Mouse (Mus musculus): Measurements from ENCODE around the gene 9130023H24Rik. TPM values are rescaled to one million over a fixed set of nuclear protein-coding genes. Genes with fewer than 3 reads are reported as not detected.

The 9130023H24Rik gene
- polyA plus RNA-seq, 1 experiment from 2014 or later: 5.8 TPM

GRCm38 (mm10) chr7:128266056-128266455 lies 28.2 kb upstream of the 9130023H24Rik start:
- WGBS: 72% methylated on average over 5 of the region's 5 CpGs
- H3K36me3 ChIP-seq: no peaks in the 10 kb centered on the region
- peaks cover 6% of the 10 kb centered on the region for H3K4me1 ChIP-seq (replicated peaks)

GRCm38 (mm10) chr7:128265411-128265810 lies 27.6 kb upstream of the 9130023H24Rik start, which contains the start of gene Slc5a2:
TSS of gene Slc5a2 (plus strand) at chr7:128265657.
- Histone ChIP-seq H3K27me3 (no peaks in the 10 kb centered on the region), H3K4me2 (no peak within 1 kb of the TSS), H3K9ac (no peak within 1 kb of the TSS), H3K9me3 (replicated peaks) (no peaks in the 10 kb centered on the region), H3K4me3 (no peak within 1 kb of the TSS), H3K4me1 (replicated peaks) (peaks cover 4% of the 10 kb centered on the region), H3K36me3 (no peaks in the 10 kb centered on the region), H3K27ac (no peak within 1 kb of the TSS)
- no peak for ATAC-seq (replicated peaks; ENCODE audit: insufficient number of reproducible peaks, insufficient read depth, low FRiP score, low read depth)
- 79% methylated on average over 6 of the region's 6 CpGs for WGBS

More at GRCm38 (mm10) chr7:128266056-128266455, 28.2 kb upstream of the 9130023H24Rik start:
- H3K4me3 ChIP-seq: no peak overlapping the region
- H3K27ac ChIP-seq: no peak overlapping the region
- H3K4me2 ChIP-seq: no peak overlapping the region
- H3K27me3 ChIP-seq: no peaks in the 10 kb centered on the region
- no peak overlapping the region for H3K9ac ChIP-seq
- H3K9me3 ChIP-seq (replicated peaks): no peaks in the 10 kb centered on the region
- ATAC-seq (replicated peaks; ENCODE audit: insufficient number of reproducible peaks, insufficient read depth, low FRiP score, low read depth): no peak

- whole genome bisulfite sequencing: 18% methylated on average over 5 of the region's 5 CpGs
- peaks cover 23% of the 10 kb centered on the region for H3K36me3 ChIP-seq
- no peak; the same call in 1 of the 2 replicates for ATAC-seq (replicated peaks; ENCODE audit: insufficient number of reproducible peaks, insufficient read depth, low FRiP score, low read depth)
- H3K27me3 ChIP-seq: no peaks in the 10 kb centered on the region
- peaks cover 20% of the 10 kb centered on the region for H3K4me1 ChIP-seq (replicated peaks)
- no peak overlapping the region for H3K4me3 ChIP-seq
- H3K27ac ChIP-seq: peak overlapping the region; percentile 32; the same call in 1 of the 2 replicates
- H3K9ac ChIP-seq: no peak overlapping the region
- peak overlapping the region; percentile 36; the same call in 1 of the 2 replicates for H3K4me2 ChIP-seq
- H3K9me3 ChIP-seq (replicated peaks): no peaks in the 10 kb centered on the region
Measured at GRCm38 (mm10) chr7:128256783-128257334, 19.0 kb upstream of the 9130023H24Rik start.

- H3K4me2 ChIP-seq: no peak overlapping the region
- H3K36me3 ChIP-seq: peaks cover 31% of the 10 kb centered on the region
- WGBS: 85% methylated on average over 5 of the region's 5 CpGs
- H3K9ac ChIP-seq: no peak overlapping the region
- H3K9me3 ChIP-seq (replicated peaks): no peaks in the 10 kb centered on the region
- no peak overlapping the region for H3K4me3 ChIP-seq
- no peak overlapping the region for H3K27ac ChIP-seq
- no peak for ATAC-seq (replicated peaks; ENCODE audit: insufficient number of reproducible peaks, insufficient read depth, low FRiP score, low read depth)
- H3K4me1 ChIP-seq (replicated peaks): peaks cover 24% of the 10 kb centered on the region
- H3K27me3 ChIP-seq: no peaks in the 10 kb centered on the region
Measured at GRCm38 (mm10) chr7:128255757-128256156, 17.9 kb upstream of the 9130023H24Rik start.

- peaks cover 28% of the 10 kb centered on the region for H3K4me1 ChIP-seq (replicated peaks)
- H3K9ac ChIP-seq: no peak overlapping the region
- 60% methylated on average over 2 of the region's 2 CpGs for WGBS
- H3K36me3 ChIP-seq: peaks cover 39% of the 10 kb centered on the region
- H3K27me3 ChIP-seq: no peaks in the 10 kb centered on the region
- ATAC-seq (replicated peaks; ENCODE audit: insufficient number of reproducible peaks, insufficient read depth, low FRiP score, low read depth): no peak
- H3K4me3 ChIP-seq: no peak overlapping the region
- no peak overlapping the region for H3K4me2 ChIP-seq
- H3K9me3 ChIP-seq (replicated peaks): no peaks in the 10 kb centered on the region
- H3K27ac ChIP-seq: no peak overlapping the region
Measured at GRCm38 (mm10) chr7:128254978-128255377, 17.1 kb upstream of the 9130023H24Rik start.

DNA sequence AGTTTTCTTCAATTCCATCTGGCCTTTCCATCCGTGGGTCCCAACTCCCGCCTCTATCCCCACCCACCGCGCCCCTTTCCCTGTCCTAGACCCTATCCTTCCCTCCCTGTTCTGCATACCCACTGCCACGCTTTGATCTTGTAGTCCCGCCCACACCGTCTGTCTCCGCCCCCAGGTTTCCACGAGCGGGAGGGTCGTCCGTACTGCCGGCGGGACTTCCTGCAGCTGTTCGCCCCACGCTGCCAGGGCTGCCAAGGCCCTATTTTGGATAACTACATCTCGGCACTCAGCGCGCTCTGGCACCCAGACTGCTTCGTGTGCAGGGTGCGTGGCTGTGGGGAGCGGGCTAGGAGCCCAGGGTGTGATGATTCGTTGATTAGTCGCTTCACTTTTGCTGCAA lies 14.8 kb upstream of the 9130023H24Rik start:
- H3K4me2 ChIP-seq: peak overlapping the region; percentile 27; the same call in 1 of the 2 replicates
- no peak overlapping the region for H3K4me3 ChIP-seq
- no peak overlapping the region for H3K9ac ChIP-seq
- peaks cover 47% of the 10 kb centered on the region for H3K4me1 ChIP-seq (replicated peaks)
- 39% methylated on average over 24 of the region's 24 CpGs for WGBS
- no peak overlapping the region for H3K27ac ChIP-seq
- no peaks in the 10 kb centered on the region for H3K27me3 ChIP-seq
- ATAC-seq (replicated peaks; ENCODE audit: insufficient number of reproducible peaks, insufficient read depth, low FRiP score, low read depth): no peak
- H3K36me3 ChIP-seq: peaks cover 51% of the 10 kb centered on the region
- no peaks in the 10 kb centered on the region for H3K9me3 ChIP-seq (replicated peaks)

DNA sequence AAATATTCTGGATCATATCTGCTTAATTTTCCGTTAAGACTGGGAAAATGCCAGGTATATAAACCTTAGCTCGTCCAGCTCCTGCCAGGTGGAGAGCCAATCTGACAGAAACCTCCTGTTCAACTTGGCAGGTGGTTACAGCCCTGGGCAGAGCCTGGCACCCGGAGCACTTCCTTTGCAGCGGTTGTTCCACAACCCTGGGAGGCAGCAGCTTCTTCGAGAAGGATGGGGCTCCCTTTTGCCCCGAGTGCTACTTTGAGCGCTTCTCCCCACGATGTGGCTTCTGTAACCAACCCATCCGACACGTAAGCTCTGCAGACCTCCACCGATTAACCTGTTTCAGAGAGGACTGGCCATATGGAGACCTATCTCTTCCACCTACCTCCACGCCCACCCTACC lies 14.1 kb upstream of the 9130023H24Rik start:
- no peak for ATAC-seq (replicated peaks; ENCODE audit: insufficient number of reproducible peaks, insufficient read depth, low FRiP score, low read depth)
- no peak overlapping the region for H3K27ac ChIP-seq
- peaks cover 51% of the 10 kb centered on the region for H3K36me3 ChIP-seq
- peaks cover 41% of the 10 kb centered on the region for H3K4me1 ChIP-seq (replicated peaks)
- H3K27me3 ChIP-seq: no peaks in the 10 kb centered on the region
- no peak overlapping the region for H3K4me2 ChIP-seq
- H3K9me3 ChIP-seq (replicated peaks): no peaks in the 10 kb centered on the region
- H3K4me3 ChIP-seq: no peak overlapping the region
- 66% methylated on average over 12 of the region's 12 CpGs for WGBS
- H3K9ac ChIP-seq: no peak overlapping the region

- WGBS: 84% methylated on average over 5 of the region's 5 CpGs
- H3K4me2 ChIP-seq: no peak overlapping the region
- no peaks in the 10 kb centered on the region for H3K9me3 ChIP-seq (replicated peaks)
- peaks cover 51% of the 10 kb centered on the region for H3K36me3 ChIP-seq
- H3K4me1 ChIP-seq (replicated peaks): peaks cover 47% of the 10 kb centered on the region
- H3K9ac ChIP-seq: no peak overlapping the region
- ATAC-seq (replicated peaks; ENCODE audit: insufficient number of reproducible peaks, insufficient read depth, low FRiP score, low read depth): no peak
- no peak overlapping the region for H3K27ac ChIP-seq
- H3K27me3 ChIP-seq: no peaks in the 10 kb centered on the region
- no peak overlapping the region for H3K4me3 ChIP-seq
Measured at GRCm38 (mm10) chr7:128249998-128250397, 12.2 kb upstream of the 9130023H24Rik start.

GRCm38 (mm10) chr7:128248081-128249042 lies 10.5 kb upstream of the 9130023H24Rik start:
- H3K9me3 ChIP-seq (replicated peaks): no peaks in the 10 kb centered on the region
- peak overlapping the region; percentile 67 for H3K4me3 ChIP-seq
- peaks cover 47% of the 10 kb centered on the region for H3K4me1 ChIP-seq (replicated peaks)
- peak overlapping the region; percentile 73 for H3K9ac ChIP-seq
- 70% methylated on average over 10 of the region's 10 CpGs for WGBS
- ATAC-seq (replicated peaks; ENCODE audit: insufficient number of reproducible peaks, insufficient read depth, low FRiP score, low read depth): no peak
- no peak overlapping the region for H3K27ac ChIP-seq
- peaks cover 55% of the 10 kb centered on the region for H3K36me3 ChIP-seq
- H3K4me2 ChIP-seq: peak overlapping the region; percentile 77
- no peaks in the 10 kb centered on the region for H3K27me3 ChIP-seq

- peaks cover 54% of the 10 kb centered on the region for H3K36me3 ChIP-seq
- H3K9ac ChIP-seq: peak overlapping the region; percentile 73
- peaks cover 43% of the 10 kb centered on the region for H3K4me1 ChIP-seq (replicated peaks)
- no peaks in the 10 kb centered on the region for H3K27me3 ChIP-seq
- H3K4me3 ChIP-seq: peak overlapping the region; percentile 67
- peak overlapping the region; percentile 77 for H3K4me2 ChIP-seq
- peak overlapping the region; percentile 97 for H3K27ac ChIP-seq
- H3K9me3 ChIP-seq (replicated peaks): no peaks in the 10 kb centered on the region
- WGBS: 2% methylated on average over 13 of the region's 13 CpGs
- ATAC-seq (replicated peaks; ENCODE audit: insufficient number of reproducible peaks, insufficient read depth, low FRiP score, low read depth): peak; percentile 67
Measured at GRCm38 (mm10) chr7:128247443-128247842, 9.6 kb upstream of the 9130023H24Rik start.
